Mouse (Mus musculus): Measurements from ENCODE around the gene Diras2. TPM values are rescaled to one million over a fixed set of nuclear protein-coding genes. Genes with fewer than 3 reads are reported as not detected.

Gene Diras2
- polyA plus RNA-seq, 1 experiment from 2014 or later: 0.70 TPM

GRCm38 (mm10) chr13:52469795-52470690 is 61.0 kb downstream of the Diras2 start:
- no peaks in the 10 kb centered on the region for H3K4me1 ChIP-seq (ENCODE audit: control insufficient read depth, insufficient read depth, low read length)
- H3K4me3 ChIP-seq (replicated peaks; ENCODE audit: low read length): no peak overlapping the region
- H3K27me3 ChIP-seq (ENCODE audit: control insufficient read depth, insufficient read depth, low read length): no peaks in the 10 kb centered on the region
- 36% methylated on average over 10 of the region's 10 CpGs for WGBS
- H3K36me3 ChIP-seq (ENCODE audit: control insufficient read depth, insufficient read depth, low read length): no peaks in the 10 kb centered on the region
- ATAC-seq (ENCODE audit: insufficient read depth, low FRiP score): peak; percentile 47; the same call in 1 of the 2 replicates
- H3K27ac ChIP-seq (ENCODE audit: low read length): no peak overlapping the region
- H3K9ac ChIP-seq (ENCODE audit: low read length): no peak overlapping the region
- no peaks in the 10 kb centered on the region for H3K9me3 ChIP-seq (replicated peaks; ENCODE audit: control insufficient read depth, low read length)
- H3K4me2 ChIP-seq (ENCODE audit: low read depth, low read length): no peak overlapping the region

DNA sequence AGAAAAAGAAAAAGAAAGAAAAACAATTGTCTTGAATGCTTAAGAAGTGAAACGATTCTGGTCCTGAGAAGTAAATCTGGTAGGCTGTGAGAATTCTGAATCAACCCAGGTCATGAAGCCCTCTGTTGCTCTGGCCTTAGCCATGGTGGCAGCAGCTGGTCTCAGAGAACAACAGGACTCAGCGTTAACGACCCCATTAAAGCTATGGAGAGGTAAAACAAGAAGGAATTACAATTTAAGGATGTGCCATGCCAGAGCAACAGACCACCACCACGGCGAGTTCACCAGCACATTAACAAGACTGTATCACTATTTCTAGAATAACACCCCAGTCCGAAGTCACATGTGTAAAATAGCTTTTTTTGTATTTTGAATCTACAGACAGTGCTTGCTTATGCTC is 65.9 kb downstream of the Diras2 start:
- H3K4me2 ChIP-seq (ENCODE audit: low read depth, low read length): no peak overlapping the region
- no peak overlapping the region for H3K4me3 ChIP-seq (replicated peaks; ENCODE audit: low read length)
- no peak overlapping the region for H3K9ac ChIP-seq (ENCODE audit: low read length)
- no peak for ATAC-seq (ENCODE audit: insufficient read depth, low FRiP score)
- no peaks in the 10 kb centered on the region for H3K36me3 ChIP-seq (ENCODE audit: control insufficient read depth, insufficient read depth, low read length)
- H3K4me1 ChIP-seq (ENCODE audit: control insufficient read depth, insufficient read depth, low read length): no peaks in the 10 kb centered on the region
- WGBS: 80% methylated on average over 6 of the region's 6 CpGs
- H3K9me3 ChIP-seq (replicated peaks; ENCODE audit: control insufficient read depth, low read length): no peaks in the 10 kb centered on the region
- H3K27ac ChIP-seq (ENCODE audit: low read length): no peak overlapping the region
- H3K27me3 ChIP-seq (ENCODE audit: control insufficient read depth, insufficient read depth, low read length): no peaks in the 10 kb centered on the region

DNA sequence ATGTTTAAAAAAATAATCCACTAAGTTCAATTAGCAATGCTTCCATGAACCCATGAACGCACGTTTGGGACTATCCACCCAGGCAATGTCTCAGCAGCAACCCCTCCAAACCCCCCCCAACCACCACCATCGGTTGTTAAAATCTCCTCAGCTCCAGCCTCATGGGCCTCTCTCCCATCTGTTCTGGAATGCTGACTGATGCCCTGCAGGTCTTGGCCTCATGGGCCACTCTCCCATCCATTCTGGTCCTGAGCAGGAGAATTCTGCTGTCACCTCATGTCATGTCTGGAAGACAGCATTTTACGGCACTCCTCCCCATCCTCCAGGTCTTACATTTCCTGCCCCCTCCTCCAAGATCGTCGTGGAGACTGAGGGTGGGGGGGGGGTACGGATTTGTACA is 71.1 kb downstream of the Diras2 start:
- H3K36me3 ChIP-seq (ENCODE audit: control insufficient read depth, insufficient read depth, low read length): no peaks in the 10 kb centered on the region
- ATAC-seq (ENCODE audit: insufficient read depth, low FRiP score): no peak
- no peak overlapping the region for H3K27ac ChIP-seq (ENCODE audit: low read length)
- H3K4me3 ChIP-seq (replicated peaks; ENCODE audit: low read length): no peak overlapping the region
- H3K27me3 ChIP-seq (ENCODE audit: control insufficient read depth, insufficient read depth, low read length): no peaks in the 10 kb centered on the region
- H3K4me1 ChIP-seq (ENCODE audit: control insufficient read depth, insufficient read depth, low read length): peaks cover 5% of the 10 kb centered on the region; the same call in 1 of the 2 replicates
- H3K9me3 ChIP-seq (replicated peaks; ENCODE audit: control insufficient read depth, low read length): no peaks in the 10 kb centered on the region
- H3K4me2 ChIP-seq (ENCODE audit: low read depth, low read length): no peak overlapping the region
- 62% methylated on average over 7 of the region's 7 CpGs for WGBS
- H3K9ac ChIP-seq (ENCODE audit: low read length): no peak overlapping the region

GRCm38 (mm10) chr13:52457889-52458324 is 73.2 kb downstream of the Diras2 start:
- no peaks in the 10 kb centered on the region for H3K9me3 ChIP-seq (replicated peaks; ENCODE audit: control insufficient read depth, low read length)
- H3K4me1 ChIP-seq (ENCODE audit: control insufficient read depth, insufficient read depth, low read length): peaks cover 5% of the 10 kb centered on the region; the same call in 1 of the 2 replicates
- no peaks in the 10 kb centered on the region for H3K27me3 ChIP-seq (ENCODE audit: control insufficient read depth, insufficient read depth, low read length)
- H3K36me3 ChIP-seq (ENCODE audit: control insufficient read depth, insufficient read depth, low read length): no peaks in the 10 kb centered on the region
- H3K4me3 ChIP-seq (replicated peaks; ENCODE audit: low read length): no peak overlapping the region
- no peak overlapping the region for H3K9ac ChIP-seq (ENCODE audit: low read length)
- ATAC-seq (ENCODE audit: insufficient read depth, low FRiP score): no peak
- no peak overlapping the region for H3K4me2 ChIP-seq (ENCODE audit: low read depth, low read length)
- H3K27ac ChIP-seq (ENCODE audit: low read length): no peak overlapping the region
- WGBS: 83% methylated on average over 11 of the region's 11 CpGs

- no peak overlapping the region for H3K4me3 ChIP-seq (replicated peaks; ENCODE audit: low read length)
- H3K4me1 ChIP-seq (ENCODE audit: control insufficient read depth, insufficient read depth, low read length): peaks cover 5% of the 10 kb centered on the region; the same call in 1 of the 2 replicates
- H3K27me3 ChIP-seq (ENCODE audit: control insufficient read depth, insufficient read depth, low read length): no peaks in the 10 kb centered on the region
- H3K36me3 ChIP-seq (ENCODE audit: control insufficient read depth, insufficient read depth, low read length): no peaks in the 10 kb centered on the region
- ATAC-seq (ENCODE audit: insufficient read depth, low FRiP score): no peak
- no peak overlapping the region for H3K27ac ChIP-seq (ENCODE audit: low read length)
- no peak overlapping the region for H3K4me2 ChIP-seq (ENCODE audit: low read depth, low read length)
- no peaks in the 10 kb centered on the region for H3K9me3 ChIP-seq (replicated peaks; ENCODE audit: control insufficient read depth, low read length)
- no peak overlapping the region for H3K9ac ChIP-seq (ENCODE audit: low read length)
- 82% methylated on average over 15 of the region's 15 CpGs for WGBS
Observed at GRCm38 (mm10) chr13:52457177-52457888, 73.7 kb downstream of the Diras2 start.

DNA sequence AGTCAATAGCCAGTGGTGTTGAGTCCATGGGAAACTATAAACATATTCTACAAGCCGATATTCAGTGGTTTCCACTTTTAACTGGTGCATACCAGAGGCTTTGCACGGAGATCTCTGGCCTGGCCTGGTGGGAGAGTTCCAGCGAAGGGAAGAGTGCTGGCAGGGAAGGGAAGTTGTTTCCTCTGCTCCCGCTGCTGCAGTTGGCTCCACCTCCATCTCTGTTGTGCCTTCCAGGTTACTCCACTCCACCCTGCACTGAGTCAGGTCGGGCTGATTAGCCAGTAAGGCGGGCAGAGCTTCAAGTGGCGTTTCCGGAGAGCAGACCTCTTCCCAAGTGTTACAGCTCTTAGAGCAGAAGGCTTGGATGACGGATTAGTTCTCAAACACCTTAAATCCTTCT is 75.8 kb downstream of the Diras2 start:
- Histone ChIP-seq H3K27ac (ENCODE audit: low read length) (peak overlapping the region; percentile 74), H3K9ac (ENCODE audit: low read length) (no peak overlapping the region), H3K4me2 (ENCODE audit: low read depth, low read length) (no peak overlapping the region), H3K36me3 (ENCODE audit: control insufficient read depth, insufficient read depth, low read length) (no peaks in the 10 kb centered on the region), H3K4me1 (ENCODE audit: control insufficient read depth, insufficient read depth, low read length) (peaks cover 5% of the 10 kb centered on the region; the same call in 1 of the 2 replicates), H3K9me3 (replicated peaks; ENCODE audit: control insufficient read depth, low read length) (no peaks in the 10 kb centered on the region), H3K4me3 (replicated peaks; ENCODE audit: low read length) (no peak overlapping the region), H3K27me3 (ENCODE audit: control insufficient read depth, insufficient read depth, low read length) (no peaks in the 10 kb centered on the region)
- ATAC-seq (ENCODE audit: insufficient read depth, low FRiP score): peak; percentile 68; the same call in 1 of the 2 replicates
- WGBS: 27% methylated on average over 9 of the region's 9 CpGs

GRCm38 (mm10) chr13:52454708-52455250 is 76.3 kb downstream of the Diras2 start:
- no peak for ATAC-seq (ENCODE audit: insufficient read depth, low FRiP score)
- Histone ChIP-seq H3K27me3 (ENCODE audit: control insufficient read depth, insufficient read depth, low read length) (no peaks in the 10 kb centered on the region), H3K4me3 (replicated peaks; ENCODE audit: low read length) (no peak overlapping the region), H3K4me1 (ENCODE audit: control insufficient read depth, insufficient read depth, low read length) (peaks cover 5% of the 10 kb centered on the region; the same call in 1 of the 2 replicates), H3K27ac (ENCODE audit: low read length) (peak overlapping the region; percentile 74), H3K9ac (ENCODE audit: low read length) (no peak overlapping the region), H3K4me2 (ENCODE audit: low read depth, low read length) (no peak overlapping the region), H3K36me3 (ENCODE audit: control insufficient read depth, insufficient read depth, low read length) (no peaks in the 10 kb centered on the region), H3K9me3 (replicated peaks; ENCODE audit: control insufficient read depth, low read length) (no peaks in the 10 kb centered on the region)
- WGBS: 75% methylated on average over 11 of the region's 11 CpGs

Data from stomach, embryonic 16.5 days (tissue).